Mouse (Mus musculus) erythroblast, adult 5-6 weeks (primary cell): Measurements from ENCODE around the gene Ccdc154. TPM values are rescaled to one million over a fixed set of nuclear protein-coding genes. Genes with fewer than 3 reads are reported as not detected.

ENCODE experiments used
- ATAC-seq: replicated peaks from 2 replicates; pipeline ENCODE4 v1.8.0; 2016; ENCODE audit warnings: moderate number of reproducible peaks, mild to moderate bottlenecking, moderate TSS enrichment, inconsistent platforms; ENCODE audit not compliant: poor library complexity, low FRiP score, severe bottlenecking
- total RNA-seq, 2 experiments: library from RNA; stranded (forward) in 1 of 2; stranded (reverse) in 1 of 2; fragments of 150-400 nt in 1 of 2; fragments of 200-764, 138-1000 nt in 1 of 2; gene quantifications; 2 replicates each; pipeline versions ENCODE4 v1.2.3 to v1.2.4; 2015 to 2017; ENCODE audit warnings: low replicate concordance in 2 of 2

Gene Ccdc154
- total RNA-seq (2015; ENCODE audit: low replicate concordance), result not detected in 2 replicates
- 0.28 TPM in 1 of 2 replicates, not detected in the other for total RNA-seq (2017; ENCODE audit: low replicate concordance)

DNA sequence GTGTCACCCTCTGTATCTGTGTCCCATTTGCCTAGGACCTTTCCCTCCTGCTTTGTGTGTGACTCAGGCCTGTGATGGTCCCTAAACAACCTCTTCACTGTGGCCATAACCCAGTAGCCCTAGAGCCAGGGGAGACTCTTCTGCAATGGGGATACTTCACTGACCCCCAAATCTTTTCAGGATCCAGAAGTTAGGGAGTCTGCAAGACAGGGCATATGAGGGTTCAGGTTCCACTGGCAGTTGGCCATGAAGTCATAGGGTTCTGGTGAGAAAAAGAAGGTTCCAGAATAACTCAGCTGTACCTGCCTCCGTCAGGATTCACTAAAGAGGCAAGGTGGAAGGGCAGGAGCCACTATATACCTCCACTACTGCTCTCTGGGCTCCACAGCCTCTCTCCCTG lies at the start of gene Ccdc154:
Ccdc154 (plus strand) TSS at position 301 of the 400 bp plus-strand sequence.
- ATAC-seq, result no peak

DNA sequence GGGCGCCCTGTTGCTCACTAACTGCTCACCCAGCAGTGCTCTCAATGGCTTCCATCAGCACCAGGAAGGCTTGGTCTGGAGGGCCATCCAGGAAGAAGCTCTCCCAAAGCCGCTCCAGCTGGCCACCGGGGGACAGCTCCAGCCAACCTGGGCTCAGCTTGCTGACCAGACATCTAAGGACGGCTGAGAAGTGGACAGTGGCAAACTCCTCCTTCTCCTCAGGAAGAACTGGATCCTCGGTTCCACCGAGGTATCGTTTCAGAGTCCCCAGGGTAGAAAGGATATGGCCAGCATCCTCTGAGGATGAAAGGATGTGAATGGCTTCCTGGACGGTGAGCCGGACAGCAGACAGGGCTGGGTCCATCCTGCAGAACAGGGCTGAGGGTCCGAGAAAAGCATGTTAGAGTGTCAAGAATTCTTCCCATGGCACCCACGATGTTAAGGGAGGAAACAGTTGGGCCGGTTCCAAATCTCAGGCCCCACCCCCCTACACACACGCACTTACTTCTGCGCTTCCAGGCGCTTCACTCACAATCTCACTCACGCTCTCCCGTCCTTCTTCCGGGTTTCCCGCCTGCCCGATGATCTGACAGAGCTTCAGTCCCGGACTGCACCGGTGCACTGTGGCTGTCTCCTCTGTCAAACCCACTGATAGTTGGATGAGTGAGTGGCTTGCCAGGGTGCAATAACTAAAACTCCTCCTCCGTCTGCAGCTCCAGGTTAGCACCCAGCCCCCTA lies 47.2 kb upstream of the Ccdc154 start:
- ATAC-seq, result peak; percentile 75

DNA sequence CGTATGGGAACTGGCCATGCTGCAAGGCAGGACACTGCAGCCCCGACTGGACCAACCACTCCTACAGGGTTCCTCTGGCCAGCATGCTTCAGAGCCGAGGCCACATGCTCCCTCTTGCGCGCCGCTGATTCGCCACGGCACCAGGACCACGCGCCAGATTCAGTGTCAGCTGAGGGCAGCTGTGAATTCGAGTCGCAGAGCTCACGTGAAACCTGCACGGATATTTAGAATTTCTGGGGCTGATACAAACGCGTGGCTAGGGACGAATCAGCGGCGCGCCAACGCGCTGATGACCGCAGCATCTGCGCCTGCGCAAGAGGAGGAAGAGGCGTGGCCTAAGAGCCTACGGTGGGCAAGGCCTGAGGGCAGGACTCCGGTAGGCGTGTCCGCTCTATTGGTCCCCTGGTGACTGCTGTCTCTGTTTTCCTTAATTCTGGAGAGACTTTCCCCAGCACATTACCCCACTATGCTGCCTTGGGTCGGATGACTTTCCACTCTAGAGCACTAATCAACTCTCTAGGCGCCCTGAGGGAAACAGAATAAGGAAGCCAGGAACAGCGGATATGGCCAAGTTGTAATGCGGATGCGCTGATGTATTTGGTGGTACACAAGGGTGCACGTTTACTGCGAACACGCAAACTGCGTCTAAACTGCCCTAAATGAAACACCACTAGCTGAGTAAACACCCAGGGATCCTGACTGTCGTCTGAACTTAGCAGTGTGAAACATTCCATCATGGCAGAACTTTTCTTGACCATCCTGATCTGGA lies 46.4 kb upstream of the Ccdc154 start, which contains the start of gene Telo2:
Telo2 (minus strand) TSS at position 304 of the 769 bp plus-strand sequence.
- ATAC-seq, result peak; percentile 94

DNA sequence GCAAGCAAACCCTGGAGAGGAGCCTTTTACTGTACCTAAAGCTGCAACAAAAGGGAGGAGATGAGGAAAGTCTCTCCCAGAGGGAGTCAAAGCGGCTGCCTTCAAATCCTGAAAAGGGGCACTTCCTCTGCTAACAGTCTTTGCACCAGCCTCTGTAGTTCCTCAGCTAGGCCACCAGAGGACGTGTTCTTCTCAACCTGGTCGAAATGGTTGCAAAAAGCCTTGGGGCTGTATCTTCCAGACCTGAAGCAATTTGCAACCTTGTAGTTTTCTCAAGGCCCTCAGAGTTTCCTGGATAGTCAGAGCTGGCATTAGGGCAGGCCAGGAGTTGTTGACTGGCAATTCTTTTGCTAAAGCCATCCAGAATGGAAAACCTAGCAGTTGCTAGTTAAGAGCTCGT lies 45.0 kb upstream of the Ccdc154 start:
- no peak for ATAC-seq

DNA sequence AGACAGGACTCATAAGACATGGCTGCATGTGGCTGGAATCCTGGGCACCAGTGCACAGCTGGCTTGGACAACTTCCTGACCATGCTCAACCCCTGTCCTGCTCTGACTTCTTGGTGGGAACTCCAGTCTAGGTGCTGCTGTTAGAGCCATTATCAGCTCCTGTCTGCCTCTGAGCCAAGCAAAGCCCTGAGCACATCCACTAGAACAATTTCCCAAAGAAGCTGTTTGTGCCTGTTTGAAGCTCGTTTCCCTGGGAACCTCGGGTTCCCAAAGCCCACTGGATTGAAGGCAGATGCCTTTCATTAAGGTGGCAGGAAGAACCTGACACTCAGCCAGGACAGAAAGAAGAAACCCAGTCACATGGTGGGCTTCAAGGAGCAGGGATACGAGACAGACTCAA lies 41.9 kb upstream of the Ccdc154 start, which contains the start of gene Ptx4:
Ptx4 (plus strand) TSS at position 355 of the 400 bp plus-strand sequence.
- no peak for ATAC-seq

DNA sequence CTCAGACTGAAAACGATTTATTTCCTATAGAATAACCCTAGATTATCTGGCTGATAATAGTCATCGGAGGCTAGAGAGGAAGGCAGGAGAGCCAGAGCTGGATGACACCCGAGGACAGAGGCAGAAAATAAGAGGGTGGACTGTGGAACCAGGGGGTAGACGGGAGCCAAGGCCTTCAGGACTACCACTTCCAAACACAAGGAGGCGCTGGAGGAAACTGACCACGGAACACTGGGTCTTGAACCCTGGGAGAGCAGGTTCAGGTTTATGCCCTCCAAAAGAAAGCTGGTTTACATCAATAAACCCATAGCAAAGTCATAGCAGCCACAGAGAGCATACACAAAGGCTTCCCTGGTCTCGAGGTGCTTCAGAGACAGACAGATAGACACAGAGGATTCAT lies 38.3 kb upstream of the Ccdc154 start:
- ATAC-seq, result 0 out of 2 replicates have a peak, but pooled peaks have one; percentile 26

DNA sequence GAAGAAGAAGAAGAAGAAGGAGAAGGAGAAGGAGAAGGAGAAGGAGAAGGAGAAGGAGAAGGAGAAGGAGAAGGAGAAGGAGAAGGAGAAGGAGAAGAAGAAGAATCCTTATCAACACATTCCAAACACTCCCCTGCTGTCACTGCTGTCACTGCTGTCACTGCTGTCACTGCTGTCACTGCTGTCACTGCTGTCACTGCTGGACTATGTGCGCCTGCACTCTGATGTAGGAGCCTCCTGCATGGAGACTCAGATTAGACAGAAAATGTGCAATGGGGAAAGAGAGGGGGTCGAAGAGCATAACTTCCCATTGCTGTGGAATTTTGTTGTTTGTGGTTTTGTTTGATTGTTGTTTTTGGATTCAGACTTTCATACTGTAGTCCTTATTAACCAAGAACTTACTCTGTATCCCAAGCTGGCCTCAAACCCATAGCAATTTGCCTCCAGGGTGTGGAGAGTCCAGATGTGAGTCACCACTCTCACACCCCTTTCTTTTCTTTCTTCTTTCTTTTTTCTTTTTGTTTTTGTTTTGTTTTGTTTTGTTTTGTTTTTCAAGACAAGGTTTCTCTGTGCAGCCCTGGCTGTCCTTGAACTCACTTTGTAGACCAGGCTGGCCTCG lies 36.7 kb upstream of the Ccdc154 start:
- 0 out of 2 replicates have a peak, but pooled peaks have one; percentile 30 for ATAC-seq

DNA sequence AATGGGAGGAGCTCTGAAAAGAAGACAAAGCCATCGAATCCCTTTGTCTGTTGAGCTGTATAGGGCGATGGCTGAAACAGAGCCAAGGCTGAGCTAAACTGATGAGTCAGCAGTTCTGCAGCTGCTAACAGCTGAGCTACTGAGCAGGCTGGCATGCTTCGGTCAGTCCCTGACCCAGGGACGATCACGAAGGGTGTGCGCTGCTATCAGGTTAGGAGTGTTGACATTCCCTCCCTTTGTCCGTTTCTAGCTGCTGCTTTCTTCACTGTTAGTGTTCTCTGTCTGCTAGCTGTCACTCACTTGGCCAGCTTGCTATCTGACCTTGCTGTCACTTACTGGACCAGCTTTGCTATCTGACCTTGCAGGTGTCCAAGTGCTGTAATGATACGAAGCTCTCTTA lies 35.2 kb upstream of the Ccdc154 start:
- peak; percentile 85 for ATAC-seq

DNA sequence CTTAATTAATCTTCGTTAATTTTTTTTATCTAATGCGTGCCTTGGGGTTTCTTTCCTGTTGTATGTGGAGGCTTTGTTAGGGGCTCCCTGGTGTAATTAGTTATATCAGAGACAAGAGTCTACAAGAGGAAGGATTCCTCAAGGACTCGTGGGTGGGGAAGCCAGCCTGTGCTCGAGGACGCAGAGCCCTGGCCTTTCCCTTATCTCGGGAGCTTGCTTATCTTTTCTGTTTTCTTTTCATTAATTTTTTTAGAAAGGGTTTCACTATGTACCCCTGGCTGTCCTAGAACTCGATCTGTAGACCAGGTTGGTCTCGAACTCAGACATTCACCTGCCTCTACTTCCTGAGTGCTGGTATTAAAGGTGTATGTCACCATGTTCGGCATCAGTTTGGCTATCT lies 34.6 kb upstream of the Ccdc154 start:
- ATAC-seq, result peak; percentile 42

DNA sequence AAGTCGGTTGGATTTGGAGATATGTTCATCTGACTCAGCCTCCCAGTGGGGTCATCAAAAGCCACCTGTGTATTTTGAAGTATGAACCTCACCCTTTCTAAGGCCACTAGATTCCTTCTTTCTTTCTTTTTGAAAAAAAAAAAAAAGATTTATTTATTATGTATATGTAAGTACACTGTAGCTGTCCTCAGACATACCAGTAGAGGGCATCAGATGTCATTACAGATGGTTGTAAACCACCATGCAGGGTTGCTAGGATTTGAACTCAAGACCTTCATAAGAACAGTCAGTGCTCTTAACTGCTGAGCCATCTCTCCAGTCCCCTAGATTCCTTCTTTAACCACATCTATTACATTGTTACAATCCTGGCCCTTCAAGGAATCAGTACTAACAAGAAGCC lies 32.2 kb upstream of the Ccdc154 start:
- no peak for ATAC-seq

DNA sequence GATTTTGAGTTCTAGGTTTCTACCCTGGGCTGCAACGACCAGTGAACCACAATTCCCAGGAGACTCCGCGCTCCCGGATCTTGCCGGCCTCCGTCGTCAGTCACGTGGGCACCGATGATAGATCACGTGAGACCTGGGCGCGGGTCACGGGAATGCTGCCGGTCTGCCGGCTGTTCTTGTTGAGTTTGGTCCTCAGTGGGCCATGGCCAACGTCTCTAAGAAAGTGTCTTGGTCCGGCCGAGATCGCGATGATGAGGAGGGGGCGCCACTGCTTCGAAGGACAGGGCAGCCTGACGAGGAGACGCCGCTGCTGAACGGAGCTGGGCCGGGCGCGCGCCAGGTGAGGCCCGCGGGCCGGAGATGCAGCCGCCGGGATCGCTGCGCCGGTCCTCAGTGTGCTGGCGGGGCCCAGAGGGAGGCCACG lies 29.0 kb upstream of the Ccdc154 start, which contains the start of gene Clcn7:
Clcn7 (plus strand) TSS at position 117 of the 424 bp plus-strand sequence.
- peak; percentile 98 for ATAC-seq

DNA sequence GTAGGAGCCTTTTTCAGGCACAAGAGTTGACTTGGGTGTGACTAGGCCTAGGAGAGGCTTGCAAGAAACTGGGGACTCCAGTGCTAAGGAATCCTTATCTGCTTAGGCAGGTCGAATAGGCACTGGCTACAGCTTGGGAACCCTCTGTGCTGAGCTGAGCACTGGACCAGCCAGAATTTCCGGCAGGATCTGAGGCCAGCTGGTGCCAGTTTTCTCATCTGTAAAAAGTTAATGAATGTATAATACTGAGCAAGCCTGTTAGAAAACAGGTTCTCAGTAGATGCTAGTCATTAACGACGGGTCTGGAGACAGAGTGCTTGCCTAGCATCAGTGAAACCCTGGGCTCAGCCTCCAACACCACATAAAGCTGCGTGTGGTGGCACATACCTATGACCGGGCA lies 26.6 kb upstream of the Ccdc154 start:
- no peak for ATAC-seq

DNA sequence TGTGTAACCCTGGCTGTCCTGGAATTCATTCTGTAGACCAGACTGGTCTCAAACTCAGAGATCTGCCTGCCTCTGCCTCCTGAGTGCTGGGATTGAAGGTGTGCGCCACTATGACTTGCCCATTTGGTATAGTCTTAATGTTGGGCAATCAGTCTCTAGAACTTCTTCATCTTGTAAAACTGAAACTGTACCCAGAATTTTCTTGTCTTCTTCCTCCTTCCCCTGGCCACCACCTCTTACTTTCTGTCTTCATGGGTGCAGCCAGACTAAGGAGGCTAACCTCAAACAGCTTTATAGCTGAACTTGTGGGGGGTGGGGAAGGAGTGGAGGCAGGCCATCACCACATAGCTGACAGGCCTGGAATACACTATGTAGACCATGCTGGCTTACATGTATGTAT lies 23.5 kb upstream of the Ccdc154 start:
- ATAC-seq, result no peak

DNA sequence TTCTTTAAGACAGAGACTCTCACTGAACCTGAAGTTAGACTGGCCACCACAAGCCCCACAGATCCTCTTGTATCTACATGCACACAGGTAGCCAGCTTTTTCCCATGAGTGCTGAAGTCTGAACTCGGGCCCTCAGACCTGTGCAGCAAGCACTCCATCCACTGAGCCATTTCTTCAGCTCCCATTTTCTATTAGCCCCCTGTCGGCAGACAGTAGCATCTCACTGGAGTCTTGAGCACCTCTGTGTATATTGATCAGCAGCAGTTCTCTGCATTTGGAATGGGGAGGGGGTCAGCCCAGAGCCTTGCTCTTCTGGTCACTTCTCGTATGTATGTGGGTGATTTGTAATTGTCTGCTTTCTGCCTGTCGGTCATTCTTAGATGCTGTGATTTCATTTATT lies 22.3 kb upstream of the Ccdc154 start:
- peak; percentile 60; the same call in 1 of the 2 replicates for ATAC-seq

DNA sequence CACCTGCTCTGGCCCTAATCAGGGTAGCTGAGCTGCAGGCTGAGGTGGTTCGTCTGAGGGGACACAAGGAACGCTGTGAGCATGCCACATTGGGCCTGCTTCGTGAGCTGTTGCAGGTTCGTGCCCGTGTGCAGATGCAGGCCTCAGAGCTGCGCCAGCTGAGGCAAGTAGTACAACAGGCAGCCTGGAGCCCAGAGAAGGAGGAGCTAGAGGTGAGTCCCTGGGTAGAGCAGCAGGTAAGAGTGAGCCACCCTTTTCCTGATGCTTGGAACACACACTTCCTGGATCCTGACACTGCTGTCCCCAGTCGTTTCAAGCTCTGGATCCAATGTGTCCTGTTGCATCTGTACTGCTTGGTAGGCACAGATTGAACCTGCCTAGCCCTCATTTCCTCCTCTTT lies 1.1 kb downstream of the Ccdc154 start:
- ATAC-seq, result no peak

DNA sequence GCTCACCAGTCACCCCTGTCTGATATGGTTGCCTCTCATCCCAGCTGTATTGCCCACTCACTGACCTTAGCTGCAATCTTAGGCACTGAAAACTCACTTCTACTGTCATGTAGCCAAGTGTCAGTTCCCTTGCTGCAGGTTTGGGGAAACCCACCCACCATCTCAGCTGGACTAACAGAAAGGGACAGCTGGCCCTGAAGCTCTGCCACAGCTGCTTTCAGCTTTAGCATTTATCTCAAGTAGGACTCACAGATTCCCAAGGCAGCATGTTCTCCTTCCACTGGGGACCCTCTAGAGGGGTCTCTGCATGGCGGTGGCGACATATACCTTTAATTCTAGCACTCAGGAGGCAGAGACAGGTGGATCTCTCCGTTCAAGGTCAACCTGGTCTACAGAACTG lies 2.5 kb downstream of the Ccdc154 start:
- no peak for ATAC-seq

DNA sequence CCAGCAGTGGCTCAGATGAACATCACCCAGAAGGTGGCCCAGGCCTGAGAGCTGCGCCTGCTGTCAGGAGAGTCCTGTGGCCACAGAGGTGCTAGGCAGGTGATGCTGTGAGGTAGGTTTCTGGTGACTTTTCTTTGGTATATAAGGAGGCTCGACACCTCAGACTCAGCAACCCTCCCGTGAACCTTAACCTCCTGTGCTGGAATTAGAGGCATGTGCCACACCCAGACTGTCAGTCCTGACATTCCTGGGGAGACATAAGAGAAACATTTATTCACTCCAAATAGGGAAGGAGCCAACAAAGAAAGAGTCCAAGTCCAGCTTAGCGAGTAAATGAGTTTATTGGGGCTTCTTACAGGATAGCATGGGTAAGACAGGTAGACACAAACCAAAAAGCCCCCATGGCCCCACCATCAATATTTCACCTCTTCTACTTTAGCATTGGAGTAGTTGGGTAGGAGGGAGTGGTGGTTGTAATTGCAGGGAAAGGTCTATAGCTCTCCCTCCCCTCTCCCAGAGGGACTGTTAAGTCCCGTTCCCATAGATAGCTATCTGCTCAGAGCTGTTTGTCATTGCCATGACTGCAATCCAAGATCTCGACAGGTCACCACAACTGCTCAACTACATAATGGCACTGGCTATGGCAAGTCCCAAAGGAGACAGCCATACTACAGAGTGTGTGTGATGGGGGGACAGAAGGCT lies 3.9 kb downstream of the Ccdc154 start:
- ATAC-seq, result no peak

DNA sequence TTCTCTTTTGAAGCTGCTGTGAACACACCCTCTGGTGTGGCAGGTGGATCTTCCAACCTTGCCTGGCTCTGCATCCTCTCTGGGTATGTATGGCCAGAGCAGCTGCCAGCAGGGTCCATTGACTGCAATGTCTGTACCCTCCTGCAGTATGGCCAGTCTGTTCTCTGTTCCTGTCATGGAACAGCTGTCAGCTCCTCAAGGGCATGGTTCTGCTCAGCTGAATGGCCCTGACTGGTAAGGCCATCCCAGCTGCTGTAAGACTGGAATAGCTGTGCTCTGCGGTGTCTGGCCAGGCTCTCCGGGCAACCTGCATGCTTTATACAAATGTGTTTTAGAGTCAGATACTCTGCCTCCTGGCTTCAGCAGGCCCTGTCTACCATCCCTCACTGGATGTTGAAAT lies 7.4 kb downstream of the Ccdc154 start:
- no peak for ATAC-seq

DNA sequence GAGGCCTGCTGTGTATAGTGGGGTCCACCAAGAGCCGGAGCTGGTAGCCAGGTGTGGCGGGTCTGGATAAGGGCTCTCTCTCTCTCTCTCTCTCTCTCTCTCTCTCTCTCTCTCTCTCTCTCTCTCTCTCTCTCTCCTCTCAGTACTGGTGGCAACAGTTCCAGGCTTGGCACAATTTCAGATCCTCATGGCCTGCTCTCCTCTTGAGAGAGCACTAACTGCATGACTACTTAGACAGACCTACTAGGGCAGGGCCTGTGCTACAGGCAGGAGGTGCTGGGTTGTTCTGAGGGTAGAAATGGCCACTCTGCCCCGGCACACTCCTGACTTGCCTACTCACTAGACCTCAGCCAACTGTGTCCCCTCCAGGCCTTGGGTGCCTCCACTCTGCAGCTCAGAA lies 10.3 kb downstream of the Ccdc154 start:
- ATAC-seq, result no peak

DNA sequence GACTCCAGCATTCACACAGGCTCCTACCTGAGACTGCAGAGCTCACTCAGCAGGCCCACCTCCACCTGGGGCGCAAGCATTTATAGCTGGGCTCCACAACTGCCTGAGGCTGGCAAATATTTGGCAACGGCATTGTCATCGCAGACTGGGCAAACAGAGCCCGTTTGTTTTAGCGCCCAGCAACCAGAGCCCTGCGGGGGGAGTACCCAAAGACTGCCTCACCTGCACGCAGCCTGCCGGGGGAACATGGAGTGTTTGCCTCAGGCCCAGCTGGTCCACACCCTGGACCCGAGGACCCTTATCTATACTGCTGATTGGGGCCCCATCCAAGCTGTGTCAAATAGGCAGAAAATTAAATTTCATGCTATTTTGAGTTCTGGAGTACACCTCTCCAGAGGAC lies 13.2 kb downstream of the Ccdc154 start, which contains the start of gene Gm38655:
Gm38655 (minus strand) TSS at position 61 of the 400 bp plus-strand sequence.
- no peak for ATAC-seq
